Mouse (Mus musculus): ENCODE measurements at regions not wholly inside any gene's neighbourhood (a gene's known extent, or its start where the extent isn't known, plus 50 kb on each side); places are given as distances from the start of the nearest gene placed in this dataset.

DNA sequence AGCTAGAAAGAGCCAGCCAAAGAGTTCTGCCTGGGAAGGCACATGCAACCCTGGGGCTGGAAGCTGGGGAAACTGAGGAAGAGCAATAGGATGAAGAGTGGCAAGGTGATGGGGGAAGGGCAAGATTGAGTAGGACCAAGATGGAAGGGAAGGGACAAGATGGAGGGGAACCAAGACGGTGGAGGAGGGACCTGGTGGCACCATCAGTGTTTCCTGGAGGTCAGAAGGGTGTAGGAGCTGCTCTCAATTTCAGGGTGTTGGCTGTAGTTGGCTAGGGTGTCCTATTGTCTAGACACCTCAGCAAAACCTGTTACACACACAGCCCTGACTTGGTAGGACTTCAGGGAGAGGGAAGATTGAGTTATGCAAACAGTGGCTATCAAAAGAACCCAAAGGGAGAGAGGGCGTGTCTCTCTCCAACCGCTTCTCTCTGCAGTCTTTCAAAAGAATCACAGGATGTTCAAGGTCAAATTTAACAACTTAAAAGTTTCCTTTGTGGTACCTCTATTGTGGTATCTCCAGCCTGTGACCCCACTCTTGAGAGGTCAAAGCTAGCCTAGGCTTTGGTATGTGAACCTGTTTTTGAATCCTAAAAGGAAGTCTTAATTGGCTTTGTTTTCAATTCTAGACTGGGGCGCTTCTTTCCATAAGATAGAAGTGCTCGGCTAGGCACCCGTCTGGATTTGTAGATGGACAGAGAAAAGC lies 90.7 kb upstream of the Rybp start:
- TF ChIP-seq CTCF (IDR thresholded peaks at IDR 0.05; ENCODE audit: borderline replicate concordance, extremely low read depth, insufficient read depth, insufficient read length) (no peak), POLR2A (IDR thresholded peaks at IDR 0.05; ENCODE audit: borderline replicate concordance, extremely low read depth, insufficient read depth, insufficient read length, poor library complexity, severe bottlenecking) (no peak)

Data from brain, embryonic 14.5 days (tissue).